Mouse (Mus musculus) bone marrow, adult 2 months (tissue): ENCODE data around the gene Cdc42se1.

ENCODE experiments used
- CTCF ChIP-seq: fragments of 200-500 bp; IDR thresholded peaks from 2 replicates; pipeline ENCODE4 v1.5.1; 2011; ENCODE audit warnings: low read length, control low read depth; ENCODE audit not compliant: control insufficient read depth, insufficient read depth
- POLR2A ChIP-seq: fragments of 200-500 bp; IDR thresholded peaks from 2 replicates; pipeline ENCODE4 v1.6.1; 2011; ENCODE audit warnings: low read depth, mild to moderate bottlenecking, control low read depth, low read length, borderline replicate concordance; ENCODE audit not compliant: control insufficient read depth

DNA sequence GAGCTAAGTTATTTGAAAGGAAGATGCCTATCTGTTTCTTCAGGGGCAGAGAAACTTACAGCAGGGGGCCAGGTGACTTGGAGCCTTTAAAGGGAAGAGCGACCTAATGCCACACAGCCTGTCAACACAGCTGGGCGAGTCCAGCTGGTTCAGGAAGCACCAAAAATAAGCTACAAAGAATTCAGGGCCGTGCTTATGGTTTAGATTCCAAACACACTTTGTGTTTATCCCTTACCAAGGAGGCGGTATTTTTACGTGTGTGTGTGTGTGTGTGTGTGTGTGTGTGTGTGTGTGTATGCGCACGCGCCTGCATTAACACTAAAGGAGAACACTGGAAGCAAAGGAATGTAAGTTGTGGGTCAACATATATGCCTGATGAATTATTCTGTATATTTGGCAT, 52.2 kb downstream of the Cdc42se1 start:
- TF ChIP-seq CTCF (no peak), POLR2A (no peak)
